Mouse (Mus musculus) myocyte (in vitro differentiated cells): Measurements from ENCODE around the gene Dleu7. TPM values are rescaled to one million over a fixed set of nuclear protein-coding genes. Genes with fewer than 3 reads are reported as not detected.

Experiments
- H3K27me3 ChIP-seq: one replicate; pipeline ENCODE4 v1.6.1; 2011; ENCODE audit not compliant: control insufficient read depth, insufficient read depth, insufficient read length
- H3K36me3 ChIP-seq: one replicate; pipeline ENCODE4 v1.6.1; 2011; ENCODE audit not compliant: control insufficient read depth, insufficient read depth
- H3K4me2 ChIP-seq: one replicate; pipeline ENCODE4 v1.6.1; 2011; ENCODE audit warnings: low read depth, control low read depth
- H3K4me3 ChIP-seq: one replicate; pipeline ENCODE4 v1.5.1; 2011; ENCODE audit warnings: mild to moderate bottlenecking, control low read depth, moderate library complexity
- H3K79me2 ChIP-seq: one replicate; pipeline ENCODE4 v1.6.1; 2011; ENCODE audit not compliant: control insufficient read depth, insufficient read depth
- H3ac ChIP-seq: one replicate; pipeline ENCODE4 v1.6.1; 2011; ENCODE audit not compliant: control insufficient read depth, insufficient read length
- CEBPB ChIP-seq: IDR thresholded peaks from 2 replicates; pipeline ENCODE4 v1.6.1; 2011; ENCODE audit warnings: mild to moderate bottlenecking, moderate library complexity; ENCODE audit not compliant: poor library complexity, insufficient read depth, severe bottlenecking
- E2F4 ChIP-seq: IDR thresholded peaks from one replicate; pipeline ENCODE4 v1.6.1; 2011; ENCODE audit warnings: mild to moderate bottlenecking, control low read depth, moderate library complexity; ENCODE audit not compliant: insufficient read depth
- MAX ChIP-seq: IDR thresholded peaks from one replicate; pipeline ENCODE4 v1.6.1; 2011; ENCODE audit warnings: low read depth, mild to moderate bottlenecking, control low read depth
- MYOD1 ChIP-seq, 3 experiments: IDR thresholded peaks; one replicate each; pipeline ENCODE4 v1.6.1; 2011; ENCODE audit warnings: control low read depth in 2 of 3, low read depth in 2 of 3, mild to moderate bottlenecking in 2 of 3, moderate library complexity in 1 of 3; ENCODE audit not compliant: insufficient read length in 2 of 3, control insufficient read depth in 1 of 3
- MYOG ChIP-seq, 3 experiments: IDR thresholded peaks; one replicate each; pipeline ENCODE4 v1.6.1; 2011; ENCODE audit warnings: control low read depth in 2 of 3, low read depth in 2 of 3, mild to moderate bottlenecking in 2 of 3; ENCODE audit not compliant: insufficient read length in 2 of 3, control insufficient read depth in 1 of 3, insufficient read depth in 1 of 3
- POLR2A ChIP-seq: IDR thresholded peaks from one replicate; pipeline ENCODE4 v1.6.1; 2011; ENCODE audit warnings: low read depth, mild to moderate bottlenecking, control low read depth, moderate library complexity; ENCODE audit not compliant: insufficient read length
- POLR2AphosphoS2 ChIP-seq: IDR thresholded peaks from one replicate; pipeline ENCODE4 v1.6.1; 2011; ENCODE audit warnings: low read depth, control low read depth; ENCODE audit not compliant: insufficient read length
- REST ChIP-seq: IDR thresholded peaks from one replicate; pipeline ENCODE4 v1.6.1; 2011; ENCODE audit warnings: mild to moderate bottlenecking, control low read depth, moderate library complexity; ENCODE audit not compliant: insufficient read depth, insufficient read length
- SRF ChIP-seq: IDR thresholded peaks from one replicate; pipeline ENCODE4 v1.6.1; 2011; ENCODE audit warnings: low read depth; ENCODE audit not compliant: control insufficient read depth, insufficient read length
- TCF12 ChIP-seq: IDR thresholded peaks from one replicate; pipeline ENCODE4 v1.6.1; 2011; ENCODE audit warnings: mild to moderate bottlenecking, control low read depth; ENCODE audit not compliant: poor library complexity, insufficient read depth, severe bottlenecking
- TCF3 ChIP-seq: IDR thresholded peaks from one replicate; pipeline ENCODE4 v1.6.1; 2011; ENCODE audit warnings: low read depth, control low read depth; ENCODE audit not compliant: insufficient read length
- USF1 ChIP-seq: IDR thresholded peaks from one replicate; pipeline ENCODE4 v1.6.1; 2011; ENCODE audit warnings: low read depth, mild to moderate bottlenecking, control low read depth, moderate library complexity
- polyA plus RNA-seq: library from polyadenylated mRNA; unstranded; fragments of >200 nt; fragmentation: generic; extraction: Trizol; gene quantifications from one replicate; pipeline ENCODE4 v1.2.1, GENCODE M21; 2012; ENCODE audit warnings: missing spikeins

Gene Dleu7
- polyA plus RNA-seq, 1 experiment: 0.25 TPM

- H3K4me2 ChIP-seq: peak overlapping the region; percentile 83
- H3K4me3 ChIP-seq: peak overlapping the region; percentile 48
- no peaks in the 10 kb centered on the region for H3K36me3 ChIP-seq
- TF ChIP-seq TCF12 (no peak), SRF (no peak), POLR2A (peak; percentile 52), MYOD1 (IDR thresholded peaks at IDR 0.05; ENCODE audit: control insufficient read depth in 1 of 3, insufficient read length in 2 of 3, low read depth in 2 of 3) (no peak), REST (no peak), E2F4 (peak; percentile 96), MAX (no peak), USF1 (peak; percentile 90), MYOG (IDR thresholded peaks at IDR 0.05; ENCODE audit: control insufficient read depth in 1 of 3, insufficient read depth in 1 of 3, insufficient read length in 2 of 3, low read depth in 2 of 3) (no peak)
- peak overlapping the region; percentile 44 for H3ac ChIP-seq
- H3K27me3 ChIP-seq: no peaks in the 10 kb centered on the region
- peaks cover 10% of the 10 kb centered on the region for H3K79me2 ChIP-seq
Observed at GRCm38 (mm10) chr14:62331866-62332619, 39.2 kb upstream of the Dleu7 start.

- Histone ChIP-seq H3K36me3 (no peaks in the 10 kb centered on the region), H3K4me3 (peak overlapping the region; percentile 48), H3ac (peak overlapping the region; percentile 44), H3K27me3 (no peaks in the 10 kb centered on the region), H3K79me2 (peaks cover 10% of the 10 kb centered on the region), H3K4me2 (peak overlapping the region; percentile 82)
- TF ChIP-seq TCF3 (no peak), USF1 (no peak), MAX (no peak), POLR2A (no peak), TCF12 (no peak), POLR2AphosphoS2 (no peak), SRF (no peak), MYOD1 (IDR thresholded peaks at IDR 0.05; ENCODE audit: control insufficient read depth in 1 of 3, insufficient read length in 2 of 3, low read depth in 2 of 3) (no peak), E2F4 (no peak), REST (no peak), MYOG (IDR thresholded peaks at IDR 0.05; ENCODE audit: control insufficient read depth in 1 of 3, insufficient read depth in 1 of 3, insufficient read length in 2 of 3, low read depth in 2 of 3) (no peak), CEBPB (no peak)
Observed at GRCm38 (mm10) chr14:62331457-62331856, 38.6 kb upstream of the Dleu7 start.

- Histone ChIP-seq H3K27me3 (no peaks in the 10 kb centered on the region), H3K79me2 (peaks cover 10% of the 10 kb centered on the region), H3ac (no peak overlapping the region), H3K4me2 (no peak overlapping the region), H3K4me3 (no peak overlapping the region), H3K36me3 (no peaks in the 10 kb centered on the region)
- TF ChIP-seq TCF12: no peak
Observed at GRCm38 (mm10) chr14:62329631-62330030, 36.8 kb upstream of the Dleu7 start.

GRCm38 (mm10) chr14:62328606-62329005 lies 35.8 kb upstream of the Dleu7 start:
- H3ac ChIP-seq: no peak overlapping the region
- H3K36me3 ChIP-seq: no peaks in the 10 kb centered on the region
- no peak overlapping the region for H3K4me2 ChIP-seq
- H3K4me3 ChIP-seq: no peak overlapping the region
- TF ChIP-seq CEBPB: no peak
- TF ChIP-seq POLR2AphosphoS2: no peak
- TF ChIP-seq USF1: no peak
- TF ChIP-seq REST: no peak
- no peak for TF ChIP-seq TCF3
- TF ChIP-seq POLR2A: no peak
- no peak for TF ChIP-seq TCF12
- no peak for TF ChIP-seq SRF
- no peak for TF ChIP-seq MAX
- TF ChIP-seq E2F4: no peak
- no peak for TF ChIP-seq MYOG (IDR thresholded peaks at IDR 0.05; ENCODE audit: control insufficient read depth in 1 of 3, insufficient read depth in 1 of 3, insufficient read length in 2 of 3, low read depth in 2 of 3)
- no peak for TF ChIP-seq MYOD1 (IDR thresholded peaks at IDR 0.05; ENCODE audit: control insufficient read depth in 1 of 3, insufficient read length in 2 of 3, low read depth in 2 of 3)
- no peaks in the 10 kb centered on the region for H3K27me3 ChIP-seq
- peaks cover 10% of the 10 kb centered on the region for H3K79me2 ChIP-seq

GRCm38 (mm10) chr14:62327171-62327570 lies 34.3 kb upstream of the Dleu7 start:
- H3K27me3 ChIP-seq: no peaks in the 10 kb centered on the region
- no peaks in the 10 kb centered on the region for H3K79me2 ChIP-seq
- TF ChIP-seq CEBPB (no peak), E2F4 (no peak), REST (no peak), TCF3 (no peak), POLR2A (no peak), MAX (no peak), MYOD1 (IDR thresholded peaks at IDR 0.05; ENCODE audit: control insufficient read depth in 1 of 3, insufficient read length in 2 of 3, low read depth in 2 of 3) (no peak), MYOG (IDR thresholded peaks at IDR 0.05; ENCODE audit: control insufficient read depth in 1 of 3, insufficient read depth in 1 of 3, insufficient read length in 2 of 3, low read depth in 2 of 3) (no peak), TCF12 (no peak), USF1 (no peak), POLR2AphosphoS2 (no peak), SRF (no peak)
- no peaks in the 10 kb centered on the region for H3K36me3 ChIP-seq
- no peak overlapping the region for H3ac ChIP-seq
- H3K4me3 ChIP-seq: no peak overlapping the region
- H3K4me2 ChIP-seq: no peak overlapping the region
